Mouse (Mus musculus) common myeloid progenitor, adult 5-6 weeks (primary cell): ENCODE measurements around the gene Lrrc3c. TPM values are rescaled to one million over a fixed set of nuclear protein-coding genes. Genes with fewer than 3 reads are reported as not detected.
"Not testable (repeated sequence)": the region's sequence is repeated elsewhere in the genome, so short reads cannot be mapped to it uniquely, and the experiment has no call there.

ENCODE experiments used
- ATAC-seq: replicated peaks from 2 replicates; pipeline ENCODE4 v1.8.0; 2016; ENCODE audit warnings: low read depth, mild to moderate bottlenecking, moderate TSS enrichment, inconsistent platforms; ENCODE audit not compliant: poor library complexity, severe bottlenecking
- total RNA-seq: library from RNA; stranded (forward); fragments of 200-1000, 187-1606 nt; gene quantifications from 2 replicates; pipeline ENCODE4 v1.2.3, GENCODE M21; 2017

Gene Lrrc3c
- total RNA-seq, 1 experiment from 2014 or later: not detected

- ATAC-seq: not testable (repeated sequence)
Measured at GRCm38 (mm10) chr11:98624381-98624780, 26.3 kb downstream of the Lrrc3c start.

- ATAC-seq: no peak
Measured at GRCm38 (mm10) chr11:98625611-98626410, 27.7 kb downstream of the Lrrc3c start, which contains the start of the genes Gm12355 and Gsdma3. Gene Gm12355 (minus strand): TSS chr11:98625661. Gene Gsdma3 (plus strand): TSS chr11:98626360.

DNA sequence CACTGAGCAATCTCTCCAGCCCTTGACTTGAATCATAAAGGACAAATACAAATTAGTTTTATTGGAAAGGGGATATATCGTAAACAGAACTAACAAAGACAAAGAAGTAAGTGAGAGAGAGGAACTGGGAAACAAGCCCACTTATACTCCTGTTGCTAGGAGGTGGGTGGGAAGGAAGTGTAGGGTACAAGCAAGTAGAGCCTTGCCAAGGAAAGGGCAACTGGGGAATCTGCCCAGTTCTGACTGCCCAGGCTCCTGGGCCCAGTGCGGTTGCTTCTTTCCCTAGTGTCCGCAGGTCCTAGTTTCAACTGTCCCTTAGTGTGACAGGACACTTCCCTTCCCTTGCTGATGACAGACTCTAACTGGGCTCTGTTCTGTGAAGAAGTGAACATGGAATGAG lies 30.6 kb downstream of the Lrrc3c start:
- ATAC-seq: no peak

- ATAC-seq: no peak
Measured at GRCm38 (mm10) chr11:98630646-98631045, 32.6 kb downstream of the Lrrc3c start.

- peak; percentile 98 for ATAC-seq
Measured at GRCm38 (mm10) chr11:98635312-98635970, 37.4 kb downstream of the Lrrc3c start.

- no peak for ATAC-seq
Measured at GRCm38 (mm10) chr11:98637501-98637900, 39.4 kb downstream of the Lrrc3c start.

GRCm38 (mm10) chr11:98640091-98640490 lies 42.0 kb downstream of the Lrrc3c start:
- no peak for ATAC-seq

DNA sequence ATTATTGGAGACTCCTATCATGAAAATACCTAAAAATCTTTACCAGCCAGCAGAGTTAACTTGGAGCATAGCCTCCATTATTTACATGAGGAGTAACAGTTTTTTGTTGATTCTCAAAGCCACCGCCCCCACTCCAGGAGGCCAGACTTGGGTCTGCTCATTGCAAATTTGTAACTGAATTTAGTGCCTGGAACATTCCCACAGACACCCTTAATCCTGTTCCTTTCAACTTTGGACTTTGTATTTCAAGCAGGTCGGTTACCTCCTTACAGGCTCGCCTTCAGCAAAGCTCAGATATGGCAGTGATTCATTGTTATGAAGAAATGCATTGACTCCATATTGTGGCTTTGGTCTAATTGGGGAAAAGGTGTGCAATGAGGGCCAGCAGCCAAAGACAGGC lies 46.7 kb downstream of the Lrrc3c start:
- ATAC-seq: no peak

DNA sequence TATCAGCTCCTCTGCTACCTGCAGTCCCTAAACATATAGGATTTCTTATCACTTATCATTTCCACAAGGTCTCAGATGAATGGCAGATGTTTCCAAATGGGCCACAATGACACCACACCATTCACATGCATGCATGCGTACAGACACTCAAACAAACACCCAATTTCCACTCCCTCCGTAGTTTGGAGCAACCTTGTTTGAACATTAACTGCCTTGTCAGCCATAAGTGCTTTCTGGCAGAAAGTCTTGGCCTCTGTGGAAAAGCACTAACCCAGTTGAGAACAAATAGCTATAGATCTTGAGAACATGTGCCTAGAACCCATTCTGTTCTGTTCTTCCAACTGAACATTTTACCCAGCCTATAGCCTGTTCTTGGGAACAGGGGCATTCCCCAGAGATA lies 47.9 kb downstream of the Lrrc3c start:
- ATAC-seq: no peak

- no peak for ATAC-seq
Measured at GRCm38 (mm10) chr11:98646459-98646858, 48.4 kb downstream of the Lrrc3c start, which contains the start of gene Gsdma2. Gene Gsdma2 (plus strand): TSS chr11:98646759.

Other genes starting within 250 kb of the Lrrc3c start
- gene Ppp1r1b, start 249.9 kb upstream of the Lrrc3c start, total RNA-seq: not detected in 2 replicates
- 10.2 and 14.2 TPM in 2 replicates for gene Stard3, start 239.9 kb upstream of the Lrrc3c start, total RNA-seq
- not detected in 2 replicates for gene Tcap, start 214.5 kb upstream of the Lrrc3c start, total RNA-seq
- gene Pnmt, start 211.8 kb upstream of the Lrrc3c start, total RNA-seq: not detected in 2 replicates
- 0.34 and 4.8 TPM in 2 replicates for gene Pgap3, start 197.8 kb upstream of the Lrrc3c start, total RNA-seq
- not detected in 2 replicates for gene Erbb2, start 185.8 kb upstream of the Lrrc3c start, total RNA-seq
- 16.1 and 24.4 TPM in 2 replicates for gene Mien1, start 159.3 kb upstream of the Lrrc3c start, total RNA-seq
- gene Grb7, start 151.9 kb upstream of the Lrrc3c start, total RNA-seq: not detected in 2 replicates
- 0.15 TPM in 1 of 2 replicates, not detected in the other for gene Ikzf3, start 52.3 kb upstream of the Lrrc3c start, total RNA-seq
- 0.59 and 2.8 TPM in 2 replicates for gene Zpbp2, start 47.2 kb upstream of the Lrrc3c start, total RNA-seq
- gene Ormdl3, start 10.9 kb upstream of the Lrrc3c start, total RNA-seq: 17.9 and 19.2 TPM in 2 replicates
- gene Gm12355, start 27.4 kb downstream of the Lrrc3c start, total RNA-seq: 5.8 and 9.3 TPM in 2 replicates
- gene Gsdma3, start 28.1 kb downstream of the Lrrc3c start, total RNA-seq: not detected in 2 replicates
- not detected in 2 replicates for gene Gsdma2, start 48.5 kb downstream of the Lrrc3c start, total RNA-seq
- 0.05 TPM in 1 of 2 replicates, not detected in the other for gene Gsdma, start 66.1 kb downstream of the Lrrc3c start, total RNA-seq
- gene Psmd3, start 84.3 kb downstream of the Lrrc3c start, total RNA-seq: 53.7 and 88.9 TPM in 2 replicates
- not detected in 2 replicates for gene Csf3, start 103.0 kb downstream of the Lrrc3c start, total RNA-seq
- 39.5 and 43.7 TPM in 2 replicates for gene Med24, start 131.1 kb downstream of the Lrrc3c start, total RNA-seq
- 23.6 and 33.2 TPM in 2 replicates for gene Thra, start 142.3 kb downstream of the Lrrc3c start, total RNA-seq
- gene Nr1d1, start 177.0 kb downstream of the Lrrc3c start, total RNA-seq: 0.58 and 1.6 TPM in 2 replicates
- 72.8 and 88.2 TPM in 2 replicates for gene Msl1, start 197.2 kb downstream of the Lrrc3c start, total RNA-seq
- 39.5 and 46.5 TPM in 2 replicates for gene Casc3, start 206.6 kb downstream of the Lrrc3c start, total RNA-seq
- 0.53 and 0.64 TPM in 2 replicates for gene Rapgefl1, start 238.5 kb downstream of the Lrrc3c start, total RNA-seq